Mouse (Mus musculus) brain, adult 10 weeks (tissue): ENCODE measurements around the gene Pts. TPM values are rescaled to one million over a fixed set of nuclear protein-coding genes. Genes with fewer than 3 reads are reported as not detected.

ENCODE experiments used
- polyA plus RNA-seq: library from polyadenylated mRNA; stranded (reverse); fragments of 350-450 nt; fragmentation: Illumina TruSeq; extraction: RNeasy Lipid Tissue Mini Kit (QIAGEN cat#74804); gene quantifications from one replicate; pipeline ENCODE4 v1.2.3, GENCODE M21; 2015; ENCODE audit warnings: low read depth, low replicate concordance

Pts gene
- polyA plus RNA-seq = 93.3 TPM

GRCm38 (mm10) chr9:50528293-50528892 is at the start of gene Pts:
Gene Pts (minus strand): TSS chr9:50528724.

GRCm38 (mm10) chr9:50561145-50561917 is 32.8 kb upstream of the Pts start, which contains the start of gene Tex12:
Gene Tex12 (minus strand): TSS chr9:50561325.

GRCm38 (mm10) chr9:50555094-50555446 is 26.5 kb upstream of the Pts start, which contains the start of gene Bco2:
Gene Bco2 (minus strand): TSS chr9:50555181.

GRCm38 (mm10) chr9:50554241-50555093 is 25.9 kb upstream of the Pts start, which contains the start of gene Il18:
Gene Il18 (plus strand): TSS chr9:50554827.

GRCm38 (mm10) chr9:50494311-50494710 is 34.2 kb downstream of the Pts start, which contains the start of gene Plet1:
Gene Plet1 (plus strand): TSS chr9:50494525.

Other genes starting within 250 kb of the Pts start
- gene Rpl10-ps3, start 183.8 kb downstream of the Pts start, polyA plus RNA-seq = 45.2 TPM
- gene Plet1, start 34.2 kb downstream of the Pts start, polyA plus RNA-seq = 0.54 TPM
- 67.5 TPM for gene Il18, start 26.1 kb upstream of the Pts start, polyA plus RNA-seq
- 4.9 TPM for gene Bco2, start 26.5 kb upstream of the Pts start, polyA plus RNA-seq
- gene Tex12, start 32.6 kb upstream of the Pts start, polyA plus RNA-seq = not detected
- 257 TPM for gene Sdhd, start 75.1 kb upstream of the Pts start, polyA plus RNA-seq
- 544 TPM for gene Timm8b, start 75.2 kb upstream of the Pts start, polyA plus RNA-seq
- 5.7 TPM for gene Pih1d2, start 88.6 kb upstream of the Pts start, polyA plus RNA-seq
- 21.0 TPM for gene Nkapd1, start 88.7 kb upstream of the Pts start, polyA plus RNA-seq
- gene Dlat, start 131.1 kb upstream of the Pts start, polyA plus RNA-seq = 84.8 TPM
- 64.0 TPM for gene Dixdc1, start 210.8 kb upstream of the Pts start, polyA plus RNA-seq
- 3.8 TPM for gene 2310030G06Rik, start 217.8 kb upstream of the Pts start, polyA plus RNA-seq
- 309 TPM for gene Cryab, start 222.6 kb upstream of the Pts start, polyA plus RNA-seq
- 3.0 TPM for gene Hspb2, start 223.6 kb upstream of the Pts start, polyA plus RNA-seq
- gene Fdxacb1, start 239.5 kb upstream of the Pts start, polyA plus RNA-seq = 6.2 TPM
- gene Alg9, start 246.3 kb upstream of the Pts start, polyA plus RNA-seq = 16.3 TPM
- gene 1110032A03Rik, start 246.8 kb upstream of the Pts start, polyA plus RNA-seq = 84.8 TPM